Mouse (Mus musculus): ENCODE data around the gene Mpi. TPM values are rescaled to one million over a fixed set of nuclear protein-coding genes. Genes with fewer than 3 reads are reported as not detected.

The Mpi gene
- total RNA-seq, 2 experiments from 2014 or later, result 129 to 131 TPM

DNA sequence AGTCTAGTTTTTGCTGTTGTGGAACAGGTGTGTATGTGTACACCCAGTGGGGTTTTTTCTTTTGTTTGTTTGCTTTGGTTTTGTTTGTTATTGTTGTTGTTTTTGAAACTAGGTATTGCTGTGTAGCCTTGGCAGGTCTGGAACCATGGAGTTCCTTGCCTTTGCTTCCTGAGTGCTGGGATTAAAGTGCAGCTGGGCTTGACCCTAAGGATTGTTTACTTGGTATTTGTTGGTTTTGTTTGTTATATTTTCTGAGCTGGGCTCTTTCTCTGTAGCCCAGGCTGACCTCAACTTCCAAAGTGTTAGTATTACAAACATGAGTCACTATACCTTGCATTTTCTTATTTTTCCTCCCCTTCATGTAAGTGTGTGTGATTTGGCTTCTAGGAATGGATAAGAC is 26.1 kb downstream of the Mpi start:
- intact Hi-C loops (cut with DNase I), result loop anchor here (10.0 kb wide), 1 partner anchor 238 kb away; the partner anchor contains the start of gene Clk3

GRCm38 (mm10) chr9:57525516-57525915 is 27.0 kb downstream of the Mpi start:
- DNase-seq, result no peak
- intact Hi-C loops (cut with DNase I), result loop anchor here (10.0 kb wide), 1 partner anchor 239 kb away; the partner anchor contains the start of gene Clk3

More for the DNA sequence above, 26.1 kb downstream of the Mpi start:
- DNase-seq, result no peak

- no peak for DNase-seq
- intact Hi-C loops (cut with DNase I), result loop anchor here (5.0 to 10.0 kb wide), 2 partner anchors 133 to 240 kb away; partner anchors contain the start of gene Clk3
Observed at GRCm38 (mm10) chr9:57524439-57524838, 28.1 kb downstream of the Mpi start.

- intact Hi-C loops (cut with DNase I), result loop anchor here (5.0 to 10.0 kb wide), 2 partner anchors 134 to 241 kb away; partner anchors contain the start of gene Clk3
- no peak for DNase-seq
Observed at GRCm38 (mm10) chr9:57523754-57524153, 28.8 kb downstream of the Mpi start.

DNA sequence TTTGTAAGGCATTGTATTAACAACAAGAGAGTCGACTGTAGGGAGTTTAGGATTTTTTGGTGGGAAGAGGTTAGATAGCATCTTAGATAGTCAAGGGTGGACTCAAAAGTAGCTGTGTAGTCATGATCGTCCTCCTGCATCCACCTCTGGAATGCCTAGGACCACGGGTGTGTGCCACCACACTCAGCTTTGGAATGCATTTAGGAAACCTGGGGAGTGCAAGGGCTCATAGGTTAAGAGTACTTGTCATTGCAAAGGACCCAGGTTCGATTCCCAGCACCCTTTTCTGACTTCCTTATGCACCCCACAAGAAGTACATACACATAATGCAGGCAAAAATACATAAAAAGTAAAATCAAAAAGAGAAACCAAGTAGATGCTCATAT is 29.7 kb downstream of the Mpi start:
- intact Hi-C loops (cut with DNase I), result loop anchor here (5.0 to 10.0 kb wide), 2 partner anchors 134 to 242 kb away; partner anchors contain the start of gene Clk3

GRCm38 (mm10) chr9:57522114-57522860 is 30.3 kb downstream of the Mpi start:
- intact Hi-C loops (cut with DNase I), result loop anchor here (5.0 to 10.0 kb wide), 2 partner anchors 135 to 243 kb away; partner anchors contain the start of gene Clk3
- no peak for DNase-seq

More for the DNA sequence above, 29.7 kb downstream of the Mpi start:
- DNase-seq, result no peak

- intact Hi-C loops (cut with DNase I), result loop anchor here (5.0 to 10.0 kb wide), 2 partner anchors 136 to 244 kb away; partner anchors contain the start of gene Clk3
- peak; percentile 97 for DNase-seq
Observed at GRCm38 (mm10) chr9:57521056-57521911, 31.3 kb downstream of the Mpi start, which contains the start of gene Cox5a. Gene Cox5a (plus strand): TSS chr9:57521274.

- intact Hi-C loops (cut with DNase I), result loop anchor here (5.0 to 10.0 kb wide), 2 partner anchors 137 to 244 kb away; partner anchors contain the start of gene Clk3
- DNase-seq, result no peak
Observed at GRCm38 (mm10) chr9:57520375-57521055, 32.0 kb downstream of the Mpi start.

- peak; percentile 58 to 84 for DNase-seq
- intact Hi-C loops (cut with DNase I), result loop anchor here (1.0 to 5.0 kb wide), 3 partner anchors 32 to 308 kb away; no protein-coding TSS in a partner anchor
Observed at GRCm38 (mm10) chr9:57517113-57517512, 35.5 kb downstream of the Mpi start.

DNA sequence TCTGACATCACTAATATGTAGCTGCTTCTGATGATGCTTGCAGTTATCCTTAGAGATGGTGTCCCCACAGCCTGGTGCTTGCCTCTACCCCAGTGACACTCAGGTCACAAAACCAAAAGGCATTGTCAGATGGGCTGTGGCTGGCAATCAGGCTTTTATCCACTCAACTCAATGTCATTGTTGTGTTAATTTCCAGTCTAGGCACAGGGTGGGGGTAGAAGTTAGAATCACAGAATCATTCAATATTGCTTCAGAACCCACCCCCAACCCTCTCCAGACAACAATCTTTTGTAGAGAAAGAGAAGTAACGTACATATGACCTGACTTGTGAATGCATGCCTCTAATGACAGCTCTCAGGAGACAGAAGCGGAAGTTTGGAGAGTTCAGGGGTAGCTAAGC is 42.0 kb downstream of the Mpi start:
- intact Hi-C loops (cut with DNase I), result no loop called here
- no peak for DNase-seq

DNA sequence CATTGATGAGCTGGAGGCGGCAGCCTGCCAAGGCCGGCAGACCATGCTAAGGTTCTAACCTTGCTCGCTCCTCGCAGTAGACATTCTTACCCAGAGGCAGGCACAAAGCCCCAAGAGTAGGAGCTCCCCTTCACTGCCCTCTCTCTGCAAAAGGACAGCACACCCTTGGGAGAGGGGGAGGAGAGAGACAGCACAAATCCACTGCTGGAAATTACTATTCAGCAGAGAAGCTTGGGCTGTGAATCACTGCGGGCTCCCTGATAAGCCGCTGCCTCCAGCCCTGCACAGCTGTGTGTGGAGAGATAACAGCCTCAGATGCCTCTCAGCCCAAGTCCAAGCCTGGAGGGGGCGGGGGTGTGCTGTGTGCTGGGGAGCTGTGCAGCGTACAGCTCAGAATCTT is 46.9 kb downstream of the Mpi start:
- intact Hi-C loops (cut with DNase I), result loop anchor here (2.0 kb wide), 1 partner anchor 13 kb away; no protein-coding TSS in a partner anchor
- peak; percentile 85 to 86 for DNase-seq

DNA sequence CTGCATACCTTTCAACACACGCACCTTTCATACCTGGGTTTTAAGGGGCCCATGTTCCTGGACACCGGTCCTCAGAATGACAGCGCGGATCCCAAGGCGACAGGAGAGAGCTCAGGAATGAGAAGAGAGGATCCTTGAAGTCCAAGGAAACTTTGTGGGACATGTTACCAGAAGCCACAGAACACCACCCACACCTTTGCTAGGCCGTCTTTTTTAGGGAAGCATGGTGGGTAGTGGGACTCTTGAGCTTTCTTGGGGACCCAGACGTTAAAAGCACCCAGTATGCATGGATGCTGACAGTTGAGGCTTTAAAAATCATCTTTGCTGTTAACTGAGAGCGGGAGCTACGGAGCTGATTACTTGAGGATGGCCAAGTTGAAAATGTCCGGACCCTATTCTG is 47.7 kb downstream of the Mpi start:
- DNase-seq, result no peak
- intact Hi-C loops (cut with DNase I), result loop anchor here (2.0 kb wide), 1 partner anchor 14 kb away; no protein-coding TSS in a partner anchor

- intact Hi-C loops (cut with DNase I), result loop anchor here (2.0 kb wide), 1 partner anchor 14 kb away; no protein-coding TSS in a partner anchor
- DNase-seq, result peak; percentile 76 to 79
Observed at GRCm38 (mm10) chr9:57504381-57504700, 48.2 kb downstream of the Mpi start.

DNA sequence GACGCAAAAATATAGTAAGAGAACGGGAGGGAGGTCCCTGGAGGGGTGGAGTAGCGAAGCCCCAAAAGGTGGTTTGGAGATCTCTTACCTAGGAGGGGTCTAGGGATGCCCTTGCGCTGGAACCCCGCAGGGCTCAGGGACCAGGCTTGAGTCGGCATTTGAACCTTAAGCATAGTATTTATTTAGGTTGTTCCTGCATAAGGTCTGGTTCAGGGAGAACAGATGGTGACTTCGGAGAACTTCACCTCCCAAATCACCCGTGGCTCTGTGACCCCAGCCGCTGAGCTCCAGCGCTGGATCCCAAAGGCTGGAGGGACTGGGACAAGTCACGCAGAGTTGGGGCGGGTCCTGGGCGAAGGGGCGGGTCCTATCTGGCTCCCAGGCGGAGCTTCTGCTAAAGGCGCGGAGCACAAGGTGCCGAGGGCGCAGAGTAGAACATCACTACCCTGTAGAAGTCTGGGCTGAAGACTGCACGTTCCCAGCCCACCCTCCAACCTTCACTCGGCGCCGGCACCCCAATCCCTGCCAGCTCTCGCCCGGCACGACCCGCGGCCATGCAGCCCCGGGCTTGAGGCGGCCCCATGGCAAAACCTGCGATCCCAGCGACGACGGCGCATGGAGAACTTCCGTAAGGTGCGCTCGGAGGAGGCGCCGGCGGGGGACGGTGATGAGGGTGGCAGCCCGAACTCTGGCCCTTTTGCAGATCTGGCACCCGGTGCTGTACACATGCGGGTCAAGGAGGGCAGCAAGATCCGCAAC is 48.8 kb downstream of the Mpi start, which contains the start of gene Rpp25:
Gene Rpp25, plus strand, starts transcription at position 405 of the 759 bp plus-strand sequence.
- DNase-seq, result peak; percentile 79 to 80
- intact Hi-C loops (cut with DNase I), result loop anchor here (2.0 kb wide), 1 partner anchor 15 kb away; no protein-coding TSS in a partner anchor

GRCm38 (mm10) chr9:57502911-57503621 is 49.5 kb downstream of the Mpi start:
- peak in 1 of 2 experiments; percentile 51 for DNase-seq
- intact Hi-C loops (cut with DNase I), result no loop called here

- DNase-seq, result no peak
- intact Hi-C loops (cut with DNase I), result no loop called here
Observed at GRCm38 (mm10) chr9:57501861-57502260, 50.7 kb downstream of the Mpi start.

DNA sequence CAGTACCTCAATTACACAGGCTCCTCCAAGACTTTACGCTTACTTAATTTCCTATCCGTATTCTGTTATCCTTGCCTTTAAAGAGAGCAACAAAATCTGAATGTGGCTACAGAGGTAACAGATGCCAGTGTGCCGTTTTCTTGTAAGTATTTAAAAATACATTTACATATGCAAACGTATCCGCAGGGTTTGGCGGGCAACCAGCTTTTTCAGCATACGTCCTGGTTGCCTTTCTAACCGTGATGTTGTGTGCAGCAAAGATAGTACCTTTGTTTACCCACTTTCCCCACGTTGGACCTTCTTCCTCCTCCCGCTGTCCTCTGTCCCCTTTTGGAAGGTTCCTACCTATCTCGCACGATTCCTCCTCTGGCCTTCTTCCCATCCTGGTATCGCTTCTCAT is 51.1 kb downstream of the Mpi start:
- intact Hi-C loops (cut with DNase I), result no loop called here
- no peak for DNase-seq

GRCm38 (mm10) chr9:57498536-57498935 is 54.0 kb downstream of the Mpi start:
- intact Hi-C loops (cut with DNase I), result no loop called here
- no peak for DNase-seq

- intact Hi-C loops (cut with DNase I), result no loop called here
- no peak for DNase-seq
Observed at GRCm38 (mm10) chr9:57497236-57497635, 55.3 kb downstream of the Mpi start.

Measured in heart, postnatal 10 days (tissue).